Mouse (Mus musculus) layer of hippocampus, postnatal 14 days (tissue): ENCODE measurements around the gene Phf10. TPM values are rescaled to one million over a fixed set of nuclear protein-coding genes. Genes with fewer than 3 reads are reported as not detected.
"Not testable (repeated sequence)": the region's sequence is repeated elsewhere in the genome, so short reads cannot be mapped to it uniquely, and the experiment has no call there.

Experiments
- DNase-seq, 2 experiments: peaks; one replicate each; pipeline ENCODE4 v3.0.0; 2021 to 2022; ENCODE audit warnings: low spot score in 2 of 2, mixed read lengths in 1 of 2
- total RNA-seq, 2 experiments: library from RNA; stranded (reverse); gene quantifications; 2 replicates each; pipeline ENCODE4 v1.2.3; 2021

Phf10 gene
- total RNA-seq, 2 experiments from 2014 or later = 59.1 to 61.7 TPM

DNA sequence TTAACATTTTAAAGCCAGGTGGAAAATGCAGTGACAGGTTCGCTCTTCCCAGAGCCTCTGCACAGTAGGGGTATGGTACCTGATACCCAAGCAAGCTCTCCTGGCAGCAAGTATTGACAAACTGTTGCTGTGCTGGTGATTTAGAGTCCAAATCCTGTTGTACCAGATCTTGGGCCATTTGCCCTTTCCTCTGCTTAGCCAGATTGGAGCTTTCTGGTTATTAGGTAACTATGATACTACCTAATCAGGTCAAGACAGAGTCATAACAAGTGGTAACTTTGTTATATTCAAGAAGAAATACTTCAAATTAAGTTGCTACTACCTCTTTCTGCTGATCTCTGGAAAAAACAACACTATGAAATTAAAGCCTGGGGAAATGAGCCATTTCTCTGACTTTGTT is 16.5 kb downstream of the Phf10 start:
- DNase-seq = no peak

DNA sequence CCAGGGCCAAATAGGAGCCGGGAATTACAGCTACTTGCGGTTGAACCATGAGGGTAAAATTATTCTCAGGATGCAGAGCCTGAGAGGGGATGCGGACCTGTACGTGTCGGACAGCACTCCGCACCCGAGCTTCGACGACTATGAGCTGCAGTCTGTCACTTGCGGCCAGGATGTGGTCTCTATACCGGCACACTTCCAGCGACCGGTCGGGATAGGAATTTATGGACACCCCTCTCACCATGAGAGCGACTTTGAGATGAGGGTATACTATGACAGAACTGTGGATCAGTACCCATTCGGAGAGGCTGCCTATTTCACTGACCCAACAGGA is 17.4 kb downstream of the Phf10 start:
- peak in 1 of 2 experiments; percentile 27 for DNase-seq

DNA sequence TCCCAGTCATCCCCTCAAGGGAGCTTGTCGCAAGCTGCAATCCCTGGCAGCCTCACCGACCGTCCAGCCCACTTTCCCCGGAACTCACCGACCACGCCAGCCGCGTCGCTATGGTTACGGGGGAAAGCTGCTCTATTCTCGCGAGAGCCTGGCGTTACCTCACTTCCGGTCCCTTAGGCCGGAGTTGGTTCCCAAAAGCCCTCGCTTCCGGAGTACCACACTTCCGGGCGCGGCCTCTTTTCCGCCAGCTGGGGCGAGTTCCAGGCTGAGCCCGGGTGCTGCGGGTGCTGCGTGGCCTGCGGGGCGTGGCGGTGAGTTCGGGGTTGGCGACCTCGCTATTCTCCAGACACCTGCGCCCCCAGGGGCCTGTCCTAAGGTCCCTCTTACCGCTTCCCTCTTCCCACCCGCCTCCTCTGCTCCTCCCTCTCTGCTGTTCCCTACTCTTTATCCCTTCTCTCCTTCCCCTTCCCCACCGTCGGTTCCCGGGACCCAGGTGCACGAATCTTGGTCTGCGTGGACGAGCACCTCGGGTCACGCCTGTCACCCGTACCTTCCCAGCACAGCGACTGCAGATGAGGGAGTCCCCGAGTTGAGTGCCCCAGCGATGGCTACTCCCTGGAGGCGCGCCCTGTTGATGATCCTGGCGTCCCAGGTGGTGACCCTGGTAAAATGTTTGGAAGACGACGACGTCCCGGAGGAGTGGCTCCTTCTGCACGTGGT is 17.9 kb downstream of the Phf10 start, which contains the start of the genes Wdr27 and 1600012H06Rik:
Gene Wdr27 (minus strand): TSS at position 150 of the 720 bp plus-strand sequence.
Gene 1600012H06Rik (plus strand): TSS at position 176 of the 720 bp plus-strand sequence.
- DNase-seq = peak; percentile 97 to 99

DNA sequence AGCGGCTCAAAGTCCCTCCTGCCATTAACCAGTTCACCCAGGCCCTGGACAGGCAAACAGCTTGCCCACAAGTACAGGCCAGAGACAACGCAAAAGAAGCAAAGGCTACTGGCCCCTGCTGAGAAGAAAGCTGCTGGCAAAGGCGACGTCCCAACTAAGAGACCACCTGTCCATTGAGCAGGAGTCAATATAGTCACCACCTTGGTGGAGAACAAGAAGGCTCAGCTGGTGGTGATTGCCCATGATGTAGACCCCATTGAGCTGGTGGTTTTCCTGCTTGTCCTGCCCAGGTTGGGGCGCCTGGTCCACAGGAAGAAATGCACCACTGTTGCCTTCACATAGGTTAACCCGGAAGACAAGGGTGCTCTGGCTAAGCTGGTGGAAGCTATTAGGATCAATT is 18.9 kb downstream of the Phf10 start:
- DNase-seq = not testable (repeated sequence)

- no peak for DNase-seq
Measured at GRCm38 (mm10) chr17:14935841-14936605, 25.1 kb downstream of the Phf10 start.

DNA sequence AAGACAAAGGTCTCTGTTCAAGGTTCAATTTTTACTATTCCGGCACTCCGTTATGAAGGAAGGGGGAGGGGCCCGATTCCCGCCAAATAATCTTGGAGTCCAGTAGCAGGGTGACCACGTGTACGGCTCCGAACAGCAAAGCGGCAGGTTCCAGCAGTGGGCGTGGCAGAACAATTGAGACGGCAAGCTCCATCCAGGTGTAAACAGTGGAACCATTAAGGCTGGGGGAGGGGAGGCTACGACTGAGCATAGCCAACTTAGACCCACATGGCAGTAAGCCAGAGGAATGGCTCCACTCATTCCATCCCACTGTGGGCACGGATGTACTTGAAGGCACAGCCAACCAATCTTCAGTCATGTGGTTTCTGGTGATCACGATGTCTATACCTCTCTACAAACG is 25.8 kb downstream of the Phf10 start:
- not testable (repeated sequence) for DNase-seq

- DNase-seq = no peak
Measured at GRCm38 (mm10) chr17:14931469-14931868, 29.6 kb downstream of the Phf10 start.

DNA sequence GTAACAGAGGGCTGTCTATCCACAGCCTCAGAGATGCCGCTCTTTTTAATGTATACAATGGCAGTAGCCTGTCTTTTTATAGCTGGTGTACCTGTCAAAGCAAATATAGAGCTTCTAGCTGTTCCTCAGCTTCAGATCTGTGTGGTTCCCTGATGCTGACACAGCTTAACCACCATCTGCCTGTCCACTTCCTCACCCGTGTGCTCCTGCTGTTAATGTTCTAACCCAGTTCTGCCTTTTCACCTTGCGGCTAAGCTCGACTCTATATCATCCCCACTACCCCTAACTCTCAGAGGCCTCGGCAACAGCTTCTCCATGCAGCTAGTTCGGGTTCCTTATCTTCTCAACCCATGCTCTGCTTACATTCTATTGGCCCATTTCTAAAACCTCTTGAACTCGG is 30.4 kb downstream of the Phf10 start:
- DNase-seq = no peak

DNA sequence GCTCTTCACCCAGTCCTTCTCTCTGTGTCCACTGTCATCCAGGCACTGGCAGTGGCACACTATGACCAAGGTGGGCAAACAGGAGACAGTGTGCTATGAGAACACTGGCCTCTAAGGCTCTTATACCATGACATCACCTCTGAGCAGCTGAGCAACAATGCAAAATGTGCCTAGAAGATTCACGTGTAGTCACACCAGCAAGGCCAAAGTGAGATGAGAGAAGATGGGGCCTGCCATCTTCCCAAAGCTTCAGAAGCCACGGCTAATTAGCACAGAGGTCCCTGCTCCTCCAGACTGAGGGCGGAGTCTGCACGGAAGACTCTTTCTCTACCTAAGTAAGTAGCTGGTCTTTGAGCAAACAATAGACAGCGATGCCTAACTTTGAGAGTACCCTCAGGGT is 32.4 kb downstream of the Phf10 start:
- no peak for DNase-seq

GRCm38 (mm10) chr17:14927644-14928218 is 33.3 kb downstream of the Phf10 start:
- DNase-seq = no peak

GRCm38 (mm10) chr17:14921582-14921981 is 39.5 kb downstream of the Phf10 start:
- DNase-seq = no peak

GRCm38 (mm10) chr17:14917866-14918265 is 43.2 kb downstream of the Phf10 start:
- no peak for DNase-seq

- DNase-seq = no peak
Measured at GRCm38 (mm10) chr17:14914401-14914800, 46.7 kb downstream of the Phf10 start.

GRCm38 (mm10) chr17:14912981-14913380 is 48.1 kb downstream of the Phf10 start:
- DNase-seq = no peak

GRCm38 (mm10) chr17:14912420-14912819 is 48.7 kb downstream of the Phf10 start:
- DNase-seq = no peak

DNA sequence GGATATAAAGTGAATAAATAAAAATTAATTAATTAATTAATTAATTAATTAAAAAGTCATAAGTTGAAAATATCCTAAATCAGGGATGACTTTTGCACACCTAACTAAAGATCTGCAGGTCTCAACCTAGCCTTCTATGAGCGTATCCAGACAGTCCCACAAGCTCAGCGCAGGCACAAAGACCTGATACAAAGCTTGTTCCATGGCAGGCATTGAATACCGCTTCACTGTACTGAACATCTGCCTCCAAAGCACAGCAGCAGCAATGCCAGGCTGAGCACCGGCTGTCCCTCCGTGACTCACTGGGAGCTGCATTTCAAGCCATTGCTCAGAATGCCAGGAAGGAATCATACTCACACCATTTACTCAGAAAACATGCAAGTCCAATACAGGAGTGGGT is 50.3 kb downstream of the Phf10 start:
- no peak for DNase-seq

- DNase-seq = no peak
Measured at GRCm38 (mm10) chr17:14909331-14909730, 51.7 kb downstream of the Phf10 start.

- no peak for DNase-seq
Measured at GRCm38 (mm10) chr17:14907136-14907535, 53.9 kb downstream of the Phf10 start.

DNA sequence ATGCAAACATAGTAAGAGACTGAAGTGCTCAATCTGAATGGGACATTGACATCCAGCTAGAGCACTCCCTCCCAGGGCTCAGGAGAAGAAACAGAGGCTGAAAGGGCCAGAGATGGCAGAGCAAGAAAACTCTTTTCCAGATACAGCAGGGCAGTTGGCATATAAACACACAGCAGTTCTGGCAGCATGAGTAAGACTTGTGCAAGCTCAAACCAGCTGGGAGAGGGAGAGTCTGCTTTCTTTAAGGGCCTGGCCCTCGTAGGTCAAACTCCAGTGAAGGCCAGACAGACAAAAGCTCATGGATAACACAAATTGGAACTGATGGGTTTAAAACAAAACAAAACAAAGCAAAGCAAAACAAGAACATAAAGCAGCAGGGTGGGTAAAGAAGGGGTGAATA is 54.5 kb downstream of the Phf10 start:
- DNase-seq = no peak

DNA sequence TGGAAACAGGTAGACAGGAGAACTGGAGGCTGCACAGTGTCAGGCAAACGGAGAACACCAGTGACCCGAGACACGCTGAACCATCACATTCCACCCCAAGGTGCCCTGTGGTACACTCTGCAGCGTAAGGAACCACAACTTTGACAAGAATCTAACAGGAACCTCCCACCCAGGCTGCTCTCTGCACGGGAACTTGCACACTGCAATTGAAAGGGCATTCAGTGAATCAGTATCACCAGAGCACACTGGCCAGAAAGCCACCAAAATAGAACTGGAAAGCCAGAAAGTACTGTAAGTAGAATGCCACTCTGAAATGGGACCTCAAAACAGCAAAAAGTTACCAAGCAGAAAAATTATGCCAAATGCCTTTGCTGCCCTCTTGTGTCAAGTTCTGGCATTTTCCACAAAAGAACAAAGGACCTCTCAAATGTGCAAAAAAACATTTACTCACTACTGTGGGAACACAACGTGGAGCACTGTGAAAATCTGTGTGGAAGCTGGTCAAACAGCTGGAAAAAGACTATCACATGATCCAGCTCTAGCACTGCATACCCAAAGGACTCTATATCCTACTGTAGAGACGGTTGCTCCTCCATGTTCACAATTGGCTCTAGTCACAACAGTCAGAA is 56.3 kb downstream of the Phf10 start:
- DNase-seq = peak; percentile 84 to 87

DNA sequence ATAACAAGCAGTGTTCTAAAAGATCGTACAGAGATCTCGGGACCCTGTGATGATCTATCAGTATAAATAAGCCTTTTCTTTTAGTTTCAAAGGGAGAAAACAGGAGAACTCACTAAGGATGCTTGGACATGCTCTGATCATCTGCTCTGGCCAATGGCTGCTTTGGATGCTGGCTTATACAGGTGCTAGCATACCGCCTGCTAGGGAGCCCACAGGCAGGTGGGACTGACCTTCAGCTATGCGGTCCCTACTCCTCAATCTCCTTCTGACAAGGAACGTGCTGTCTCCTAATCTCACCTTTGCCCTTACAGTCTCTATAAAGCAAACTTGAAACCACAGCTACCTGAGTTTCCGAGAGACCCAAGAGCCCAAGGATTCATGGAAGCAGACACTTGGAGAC is 56.9 kb downstream of the Phf10 start:
- no peak for DNase-seq

DNA sequence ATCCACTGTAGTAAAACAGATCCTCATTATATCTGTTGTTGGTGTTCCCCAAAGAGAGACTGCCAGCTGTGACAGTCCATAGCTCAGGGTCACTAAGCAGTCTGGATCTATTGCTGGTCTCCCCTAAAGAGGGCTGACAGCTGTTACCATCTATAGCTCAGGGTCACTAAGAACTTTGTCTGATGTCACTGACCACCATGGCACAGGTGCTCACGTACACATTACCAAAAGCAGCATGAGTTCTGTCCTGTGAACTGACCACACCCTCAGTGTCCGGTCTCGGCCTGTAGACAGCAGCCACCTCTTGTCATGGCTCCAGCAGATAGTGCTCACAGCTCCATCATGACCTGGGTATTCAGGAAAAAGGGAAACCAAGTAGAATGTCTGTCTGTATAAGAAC is 57.9 kb downstream of the Phf10 start:
- DNase-seq = no peak
